Mouse (Mus musculus) spleen, adult 12 weeks (tissue): ENCODE data around the gene Cyp17a1.

Experiments used
- DNase-seq: peaks from one replicate; pipeline ENCODE4 v3.0.0; 2022; ENCODE audit warnings: low spot score

Cyp17a1 gene

GRCm38 (mm10) chr19:46642136-46642753 is 30.7 kb downstream of the Cyp17a1 start:
- DNase-seq = no peak

- DNase-seq = no peak
Measured at GRCm38 (mm10) chr19:46641420-46642085, 31.4 kb downstream of the Cyp17a1 start.

- no peak for DNase-seq
Measured at GRCm38 (mm10) chr19:46640780-46641179, 32.2 kb downstream of the Cyp17a1 start.

GRCm38 (mm10) chr19:46639496-46639895 is 33.5 kb downstream of the Cyp17a1 start:
- no peak for DNase-seq

- no peak for DNase-seq
Measured at GRCm38 (mm10) chr19:46639053-46639452, 33.9 kb downstream of the Cyp17a1 start.

- DNase-seq = no peak
Measured at GRCm38 (mm10) chr19:46637598-46637997, 35.4 kb downstream of the Cyp17a1 start.

GRCm38 (mm10) chr19:46635766-46636165 is 37.2 kb downstream of the Cyp17a1 start:
- DNase-seq = no peak

- no peak for DNase-seq
Measured at GRCm38 (mm10) chr19:46631637-46632036, 41.3 kb downstream of the Cyp17a1 start.

- no peak for DNase-seq
Measured at GRCm38 (mm10) chr19:46629807-46630206, 43.2 kb downstream of the Cyp17a1 start.

GRCm38 (mm10) chr19:46628403-46628802 is 44.6 kb downstream of the Cyp17a1 start:
- DNase-seq = no peak

- DNase-seq = no peak
Measured at GRCm38 (mm10) chr19:46625519-46625918, 47.5 kb downstream of the Cyp17a1 start.

GRCm38 (mm10) chr19:46625015-46625414 is 48.0 kb downstream of the Cyp17a1 start:
- DNase-seq = no peak

- DNase-seq = no peak
Measured at GRCm38 (mm10) chr19:46623790-46624772, 48.9 kb downstream of the Cyp17a1 start.

GRCm38 (mm10) chr19:46623194-46623667 is 49.7 kb downstream of the Cyp17a1 start:
- no peak for DNase-seq

GRCm38 (mm10) chr19:46622659-46623193 is 50.2 kb downstream of the Cyp17a1 start:
- DNase-seq = no peak

- no peak for DNase-seq
Measured at GRCm38 (mm10) chr19:46621236-46622183, 51.5 kb downstream of the Cyp17a1 start.

GRCm38 (mm10) chr19:46620016-46620808 is 52.8 kb downstream of the Cyp17a1 start:
- no peak for DNase-seq

- DNase-seq = no peak
Measured at GRCm38 (mm10) chr19:46619518-46619917, 53.5 kb downstream of the Cyp17a1 start.

- no peak for DNase-seq
Measured at GRCm38 (mm10) chr19:46619001-46619400, 54.0 kb downstream of the Cyp17a1 start.

- DNase-seq = no peak
Measured at GRCm38 (mm10) chr19:46618322-46618721, 54.6 kb downstream of the Cyp17a1 start.
